Mouse (Mus musculus) 416B (cell line): ENCODE data around the gene Bicc1.
"Not testable (repeated sequence)": the region's sequence is repeated elsewhere in the genome, so short reads cannot be mapped to it uniquely, and the experiment has no call there.

Experiments used
- DNase-seq: peaks from one replicate; pipeline ENCODE4 v3.0.0; 2011; ENCODE audit warnings: low read depth

Gene Bicc1

DNA sequence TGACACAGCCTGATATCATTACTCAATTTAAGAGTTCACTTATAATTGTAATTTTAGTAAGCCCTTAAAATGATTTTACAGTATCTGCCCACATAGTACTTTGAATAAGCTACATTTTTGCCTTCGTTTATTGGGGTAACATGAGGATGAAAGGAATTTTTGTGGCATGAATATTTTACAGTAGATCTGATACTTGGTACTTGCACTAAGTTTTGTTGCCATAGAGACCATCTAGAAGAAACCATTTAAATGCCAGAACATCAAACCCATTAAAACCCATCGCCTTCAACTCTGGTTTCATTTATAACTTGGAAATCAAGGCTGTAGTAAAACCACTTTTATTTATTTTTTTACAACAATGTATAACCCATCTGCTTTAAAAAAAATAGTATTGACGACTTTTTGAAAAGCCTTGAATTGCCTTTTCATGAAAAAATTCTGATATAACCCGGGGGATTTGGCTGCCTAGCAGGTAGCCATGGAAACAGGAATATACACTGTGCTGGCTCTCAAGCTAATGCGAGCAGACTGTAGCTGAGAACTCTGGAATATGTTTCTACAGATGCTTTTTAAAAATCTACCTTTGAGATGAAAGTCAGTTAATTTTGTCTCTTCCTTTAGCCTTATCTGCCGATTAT, 165.9 kb downstream of the Bicc1 start:
- DNase-seq: no peak

DNA sequence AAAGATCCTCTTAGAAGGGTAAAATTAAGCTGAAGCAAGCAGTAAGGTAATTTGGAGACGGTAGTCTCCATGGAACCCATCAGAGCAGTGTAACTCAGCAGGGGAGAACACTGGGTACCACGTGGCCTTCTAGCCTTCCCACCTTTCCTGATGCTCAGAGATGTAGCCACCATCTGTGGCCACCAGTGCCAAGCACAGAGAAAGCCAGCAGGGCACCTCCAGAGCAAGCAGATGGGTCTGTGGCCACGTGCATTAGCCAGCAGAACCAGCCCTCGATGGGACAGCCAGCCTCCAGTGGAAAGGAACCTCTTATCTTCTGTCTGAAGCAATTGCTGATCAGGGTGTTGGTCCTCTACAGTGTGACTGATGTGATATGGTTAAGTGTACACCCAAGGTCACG, 172.1 kb downstream of the Bicc1 start:
- no peak for DNase-seq

DNA sequence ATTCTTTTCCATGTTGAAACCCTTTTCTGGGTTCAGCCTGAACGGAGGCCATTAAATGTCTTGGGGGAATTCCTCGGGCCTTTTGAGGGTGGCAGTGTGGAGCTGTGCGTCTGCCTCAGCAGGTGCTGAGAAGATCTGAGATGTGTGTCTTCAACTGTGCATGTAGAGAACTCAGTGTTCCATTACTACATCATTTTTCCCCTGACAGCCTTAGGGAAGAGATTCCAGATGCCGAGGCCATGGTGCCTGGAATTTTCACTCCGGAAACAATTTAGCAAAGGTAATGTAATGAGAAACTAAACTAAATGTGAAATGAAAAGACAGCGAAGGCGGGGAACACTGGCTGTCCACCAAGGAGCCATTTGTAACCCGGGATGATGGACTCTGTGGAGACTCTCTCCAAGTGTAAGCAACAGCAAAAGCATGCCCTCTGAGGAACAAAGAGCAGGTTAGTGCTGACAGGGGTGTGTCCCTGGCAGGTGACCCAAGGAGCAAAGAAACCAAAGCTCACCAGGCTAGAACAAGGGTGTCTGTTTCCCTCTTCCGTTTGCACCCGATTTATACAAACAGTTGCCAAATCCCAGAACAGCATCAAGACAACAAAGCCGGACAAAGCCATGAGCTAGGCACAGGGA, 176.3 kb downstream of the Bicc1 start:
- no peak for DNase-seq

DNA sequence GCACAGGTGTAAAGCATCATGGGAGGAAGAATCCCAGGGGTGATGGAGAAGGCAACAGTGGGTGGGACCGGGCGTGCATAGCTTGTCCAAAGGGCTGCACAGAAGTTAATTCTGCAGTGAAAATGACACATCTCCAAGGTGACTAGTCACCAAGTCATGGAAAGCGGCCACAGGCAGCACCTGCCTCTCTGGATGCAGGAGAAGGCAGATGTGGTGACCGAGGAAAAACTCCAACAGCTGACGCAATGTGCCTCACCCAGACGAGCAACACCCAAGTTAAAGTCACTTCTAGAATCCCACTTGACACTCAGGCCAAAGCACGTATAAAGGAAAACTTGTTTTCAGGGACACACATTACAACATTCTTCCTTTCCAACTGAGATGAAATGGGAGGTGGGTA, 177.3 kb downstream of the Bicc1 start:
- DNase-seq: no peak

DNA sequence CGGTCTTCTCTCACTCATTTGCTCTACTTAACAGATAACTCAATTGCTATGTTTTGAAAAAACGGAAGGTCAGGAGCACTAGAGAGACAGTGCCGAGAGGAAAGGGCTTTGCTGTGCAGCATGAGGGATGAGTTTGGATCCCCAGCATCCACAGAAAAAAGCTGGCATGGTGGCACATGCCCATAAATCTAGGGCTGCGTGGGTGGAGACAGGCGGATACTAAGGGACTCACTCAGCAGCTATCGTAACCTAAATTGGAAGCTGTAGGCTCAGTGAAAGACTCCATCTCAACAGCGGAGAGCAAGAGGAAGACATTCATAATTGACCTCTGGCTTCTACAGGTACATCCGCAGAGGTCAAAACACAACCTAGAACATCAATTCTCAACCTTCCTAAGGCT, 179.8 kb downstream of the Bicc1 start:
- DNase-seq: no peak

DNA sequence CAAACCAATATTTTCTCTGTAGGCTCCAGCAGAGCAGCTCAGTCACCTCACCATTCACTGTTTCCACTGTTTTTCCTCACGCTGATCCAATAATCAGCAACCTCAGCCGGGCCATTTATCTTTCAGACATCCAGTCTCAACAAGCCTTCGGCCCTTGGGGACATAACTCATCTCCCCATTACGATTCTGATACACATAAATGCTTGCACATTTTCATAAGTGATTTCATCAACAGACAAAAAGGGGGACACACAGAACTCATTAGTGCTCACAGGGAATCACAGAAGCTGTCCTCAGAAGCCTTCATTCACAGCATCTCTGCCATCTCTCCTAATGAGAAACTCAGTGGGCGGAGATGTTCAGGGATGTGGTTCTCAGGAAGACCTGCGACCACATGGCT, 182.4 kb downstream of the Bicc1 start:
- DNase-seq: no peak

DNA sequence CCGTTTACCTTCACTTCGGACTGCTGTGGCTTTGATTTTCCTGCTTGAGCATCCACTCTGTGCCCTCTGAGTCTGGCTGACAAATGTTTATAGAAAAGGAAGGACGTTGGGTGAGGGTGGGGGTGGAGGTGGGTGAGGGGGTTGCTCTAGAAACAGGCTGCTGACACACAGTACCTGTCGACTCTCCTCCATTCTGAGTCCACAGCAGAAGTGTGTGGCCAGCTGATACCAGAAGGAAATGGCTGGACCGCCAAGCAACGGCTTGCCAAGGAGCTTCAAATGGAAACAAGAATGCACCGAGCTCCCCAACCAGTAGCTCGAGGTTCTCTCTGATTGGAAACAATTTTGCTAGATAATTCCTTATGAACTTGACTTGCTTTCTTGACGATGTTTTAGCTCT, 182.9 kb downstream of the Bicc1 start:
- DNase-seq: no peak

DNA sequence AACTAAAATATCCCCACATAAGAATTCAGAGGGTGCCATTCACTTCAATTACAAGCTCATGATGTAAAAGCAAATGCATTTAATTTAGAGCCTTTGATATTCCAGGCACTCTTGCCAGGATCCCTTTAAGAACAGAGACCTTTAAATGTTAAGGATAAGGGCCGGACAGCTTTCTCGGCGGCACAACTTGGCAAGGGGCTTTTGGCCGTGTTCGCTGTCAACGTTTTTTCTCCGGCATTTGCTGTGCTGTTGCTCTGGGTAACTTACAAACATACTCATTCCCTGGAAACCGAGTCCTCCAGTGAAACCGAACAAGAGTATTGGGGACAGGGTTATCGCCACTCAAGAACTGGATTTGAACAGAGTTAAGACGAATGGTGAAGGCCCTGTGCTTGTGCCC, 188.3 kb downstream of the Bicc1 start:
- DNase-seq: no peak

DNA sequence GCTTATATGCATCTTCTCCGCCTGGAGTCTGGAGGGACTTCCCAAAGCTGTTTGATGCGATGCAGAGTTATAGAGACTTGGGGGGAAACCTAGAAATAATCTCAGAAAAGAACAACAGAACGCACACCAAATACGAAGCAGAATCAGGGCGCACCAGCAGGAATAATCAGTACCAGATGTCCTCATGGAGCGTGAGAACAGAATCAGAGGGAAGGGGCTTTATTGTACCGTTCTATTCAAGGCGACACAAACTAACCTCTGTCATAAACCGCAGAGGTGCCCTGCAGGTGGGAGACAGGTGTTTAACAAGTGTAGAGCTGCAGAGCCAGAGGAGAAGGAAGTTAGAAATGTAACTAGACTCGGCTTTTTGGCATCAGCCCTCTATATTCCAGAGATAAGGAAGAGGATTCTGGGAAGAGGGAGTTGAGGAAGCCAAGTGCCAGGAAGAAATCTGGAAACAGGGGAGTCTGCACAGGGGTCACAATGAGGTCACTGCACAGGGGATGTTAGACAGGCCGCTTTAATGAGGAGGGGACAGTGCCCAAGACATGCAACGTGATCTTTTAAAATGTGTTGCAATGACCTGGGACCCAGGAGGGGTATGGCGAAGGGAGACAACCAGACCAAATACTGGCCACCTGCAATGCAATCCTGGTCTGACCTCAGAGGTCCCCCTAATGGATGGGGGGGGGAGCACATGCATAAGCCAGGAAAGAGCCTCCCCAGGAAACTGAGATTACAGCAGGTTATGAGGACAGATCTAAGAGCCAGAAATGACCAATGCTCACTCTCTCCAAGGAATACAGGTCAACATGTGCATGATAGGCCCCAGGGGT, 190.4 kb downstream of the Bicc1 start:
- no peak for DNase-seq

DNA sequence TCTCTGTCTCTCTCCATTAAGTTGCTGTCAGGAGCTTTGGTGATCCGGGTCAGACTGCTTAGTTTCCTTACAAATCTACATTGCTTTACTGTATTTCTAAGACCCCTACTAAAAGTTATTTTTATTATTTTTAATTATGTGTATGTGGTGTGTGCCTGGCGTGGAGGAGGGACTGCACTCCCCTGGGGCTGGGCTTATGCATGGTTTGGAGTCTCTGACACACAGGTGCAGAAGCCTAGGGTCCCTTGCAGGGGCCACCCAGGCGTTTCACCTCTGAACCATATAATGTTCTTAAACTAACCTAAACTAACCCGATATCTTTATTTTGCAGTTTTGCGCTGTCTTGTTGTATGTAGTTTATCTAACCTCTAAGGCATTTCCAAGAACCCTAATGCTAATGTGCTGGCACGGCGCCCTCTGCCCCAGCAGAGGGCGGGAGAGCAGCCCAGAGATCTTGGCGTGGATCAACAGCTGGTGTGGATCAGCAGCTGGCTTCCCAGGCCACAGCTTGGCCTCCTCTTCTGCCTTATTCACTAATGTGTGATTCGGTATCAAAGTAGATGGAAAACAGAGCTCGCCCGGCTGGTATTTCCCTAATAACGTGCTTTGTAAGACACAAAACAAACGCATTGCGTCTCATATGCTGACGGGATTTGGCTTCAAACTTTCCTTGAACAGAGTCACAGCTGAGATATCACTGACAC, 192.7 kb downstream of the Bicc1 start:
- no peak for DNase-seq

DNA sequence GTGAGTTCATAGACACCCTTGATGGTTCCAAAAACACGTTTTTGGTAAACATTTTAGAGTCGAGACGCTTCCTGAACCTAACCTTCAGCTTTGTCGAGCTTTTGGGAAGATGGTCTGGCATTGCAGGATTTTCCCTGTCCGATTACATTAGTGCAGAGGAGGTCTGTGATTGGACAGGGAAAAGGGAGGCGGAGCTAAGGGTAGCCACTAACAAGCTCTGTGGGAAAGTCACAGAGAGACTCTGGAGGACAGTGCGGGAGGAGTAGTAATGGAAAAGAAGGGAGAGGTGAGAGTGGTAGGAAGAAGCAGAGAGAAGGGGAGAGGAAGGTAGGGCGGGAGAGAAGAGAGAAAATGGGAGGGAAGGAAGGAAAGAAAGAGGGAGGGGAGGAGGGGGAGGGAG, 194.8 kb downstream of the Bicc1 start:
- no peak for DNase-seq

DNA sequence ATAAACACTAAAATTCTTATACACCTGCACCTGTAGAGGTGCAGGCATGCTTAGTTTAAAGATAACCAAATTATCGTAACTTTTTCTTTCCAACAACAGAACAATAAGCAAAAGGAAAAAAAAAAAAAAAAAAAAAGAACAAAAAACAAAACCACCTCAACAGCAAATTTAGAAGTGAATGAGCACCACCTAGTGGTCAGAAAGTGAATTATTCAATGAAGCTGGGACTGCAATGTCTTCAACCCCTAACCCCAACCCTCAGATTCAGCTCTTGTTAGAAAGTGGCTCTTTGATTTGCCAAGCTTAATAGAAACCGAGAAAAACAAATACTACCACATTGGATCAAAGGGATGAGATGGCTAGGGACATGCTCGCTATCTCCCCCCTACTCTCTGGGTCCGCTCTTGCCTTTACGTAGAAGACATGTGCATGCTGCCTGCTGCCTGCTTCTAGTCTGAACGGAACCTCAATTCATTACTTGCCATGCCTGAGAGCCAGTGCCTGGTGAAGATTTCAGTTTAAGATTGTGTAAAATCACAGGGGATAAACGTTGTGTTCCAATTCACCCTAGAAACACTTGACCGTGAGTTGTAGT, 195.8 kb downstream of the Bicc1 start:
- DNase-seq: peak; percentile 59

DNA sequence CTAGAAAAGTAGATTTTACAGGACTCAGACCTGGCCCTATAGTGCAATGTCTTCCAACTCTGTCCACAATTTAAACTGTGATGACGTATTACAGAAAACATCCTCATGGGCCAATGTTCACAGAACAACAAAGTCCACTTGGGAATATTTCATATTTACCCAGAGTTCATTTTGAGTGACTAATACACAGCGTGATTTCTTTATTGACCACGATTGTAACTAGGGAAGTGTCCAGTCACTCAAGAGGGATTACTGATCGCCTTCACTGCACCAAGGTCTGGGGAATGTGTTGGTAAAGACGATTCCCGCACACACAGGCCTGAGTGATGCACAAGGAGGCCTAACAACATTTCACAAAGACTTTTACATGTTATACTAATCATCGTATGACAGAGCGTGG, 197.9 kb downstream of the Bicc1 start:
- DNase-seq: no peak

DNA sequence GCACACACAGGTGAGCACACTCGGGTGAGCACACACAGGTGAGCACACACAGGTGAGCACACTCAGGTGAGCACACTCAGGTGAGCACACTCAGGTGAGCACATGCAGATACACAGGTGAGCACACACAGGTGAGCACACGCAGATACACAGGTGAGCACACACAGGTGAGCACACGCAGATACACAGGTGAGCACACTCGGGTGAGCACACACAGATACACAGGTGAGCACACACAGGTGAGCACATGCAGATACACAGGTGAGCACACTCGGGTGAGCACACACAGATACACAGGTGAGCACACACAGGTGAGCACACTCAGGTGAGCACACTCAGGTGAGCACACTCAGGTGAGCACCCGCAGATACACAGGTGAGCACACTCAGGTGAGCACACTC, 199.1 kb downstream of the Bicc1 start:
- DNase-seq: not testable (repeated sequence)

DNA sequence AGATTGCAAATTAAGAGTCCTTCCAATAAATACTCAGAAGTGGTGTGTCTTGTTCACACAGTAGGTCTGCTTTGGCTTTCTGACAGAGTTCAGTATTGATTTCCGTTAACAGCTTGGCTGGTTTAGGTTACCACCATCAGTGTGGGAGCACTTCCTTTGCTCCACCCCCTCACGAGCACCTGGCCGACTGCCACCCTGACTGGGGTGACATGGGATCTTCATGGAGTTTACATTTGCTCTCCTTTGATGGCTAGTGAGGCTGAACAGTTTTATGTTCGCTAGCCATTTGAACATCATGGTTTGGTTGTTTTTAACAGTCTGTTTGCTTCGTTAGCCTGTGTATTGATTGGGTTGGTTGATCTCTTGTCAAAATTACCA, 206.7 kb downstream of the Bicc1 start:
- DNase-seq: no peak

DNA sequence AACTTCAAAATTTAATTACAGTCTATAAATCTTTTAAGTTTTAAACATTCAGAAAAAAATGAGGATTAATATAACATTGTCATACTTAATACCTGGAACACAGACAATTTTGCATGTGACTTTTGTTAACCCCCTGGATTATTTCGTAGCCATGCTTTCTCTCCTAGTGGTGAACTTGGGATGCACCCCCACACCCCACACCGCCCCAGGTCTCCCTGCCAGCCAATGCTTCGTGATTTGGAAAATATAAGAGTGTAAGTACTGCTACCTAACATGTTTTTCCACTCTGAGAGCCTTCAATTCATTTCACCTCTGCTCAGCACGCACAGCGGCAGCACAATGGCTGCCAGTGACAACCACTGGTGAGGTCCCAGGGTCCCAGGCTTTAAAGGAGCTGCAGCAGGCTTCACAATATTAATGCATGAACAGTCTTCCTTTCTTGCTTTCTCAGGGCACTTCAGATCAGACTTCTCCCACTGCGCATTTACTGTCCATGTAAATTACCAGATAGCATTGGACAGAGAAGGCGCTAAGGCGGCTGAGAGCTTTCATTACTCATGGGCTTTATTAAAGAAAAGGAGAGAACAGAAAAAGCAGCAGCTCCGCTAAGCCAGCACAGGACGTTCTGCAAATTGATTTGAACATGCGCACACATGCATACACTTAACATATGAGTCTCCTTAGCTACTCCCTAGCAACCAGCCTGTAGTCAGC, 207.3 kb downstream of the Bicc1 start:
- DNase-seq: no peak

DNA sequence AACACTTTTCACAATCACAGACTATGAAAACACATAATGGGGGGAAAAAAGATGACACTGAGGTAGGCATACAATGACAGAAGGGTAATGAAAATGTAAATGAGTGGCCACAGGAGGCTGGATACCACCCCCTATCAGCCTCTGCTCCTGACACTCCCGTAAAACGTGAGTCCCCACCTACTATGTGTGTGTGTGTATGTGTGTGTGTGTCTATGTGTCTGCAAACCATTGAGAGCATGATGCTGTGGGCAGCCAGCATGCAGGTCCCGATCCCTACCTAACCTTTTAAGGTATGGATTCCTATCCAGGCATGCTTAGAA, 209.4 kb downstream of the Bicc1 start:
- DNase-seq: no peak

DNA sequence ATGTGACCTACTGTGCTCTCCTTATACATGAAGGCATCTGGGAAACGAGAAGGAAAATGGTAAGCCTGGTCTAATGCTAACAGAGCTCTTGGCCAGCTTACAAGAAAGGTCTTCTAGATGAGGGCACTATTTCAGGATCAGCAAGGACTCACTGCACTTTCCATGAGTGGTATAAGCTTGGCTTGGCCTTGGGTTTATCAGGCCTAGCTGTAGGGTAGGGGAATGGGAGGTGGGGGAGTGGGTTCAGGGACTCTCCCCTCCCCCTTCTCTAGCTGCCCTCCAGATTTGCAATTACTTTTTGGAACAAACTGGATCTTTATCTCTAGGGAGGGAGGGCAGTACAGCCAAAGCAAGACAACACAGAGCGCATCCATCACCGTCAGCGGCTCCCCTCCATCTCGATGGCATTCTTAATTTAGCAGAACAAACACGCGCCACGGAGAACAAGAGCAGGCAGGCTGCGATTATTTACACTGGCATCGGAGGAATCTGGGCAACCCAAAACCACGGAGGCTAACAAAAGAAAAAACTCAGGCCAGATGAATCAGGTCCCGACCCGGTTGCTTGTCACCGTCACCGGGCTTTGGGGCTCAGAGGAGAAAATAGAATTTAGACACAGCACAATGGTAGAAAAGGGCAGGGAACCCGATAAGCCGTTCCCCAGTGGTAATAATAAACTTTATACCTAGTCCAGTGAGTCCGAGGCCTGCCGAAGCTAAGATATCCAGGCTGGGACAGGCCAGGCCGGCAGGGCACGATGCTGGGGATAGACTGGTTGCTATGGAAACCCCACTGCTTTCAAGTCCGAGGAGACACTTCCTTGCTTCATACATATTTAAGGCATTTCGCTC, 210.0 kb downstream of the Bicc1 start:
- no peak for DNase-seq

DNA sequence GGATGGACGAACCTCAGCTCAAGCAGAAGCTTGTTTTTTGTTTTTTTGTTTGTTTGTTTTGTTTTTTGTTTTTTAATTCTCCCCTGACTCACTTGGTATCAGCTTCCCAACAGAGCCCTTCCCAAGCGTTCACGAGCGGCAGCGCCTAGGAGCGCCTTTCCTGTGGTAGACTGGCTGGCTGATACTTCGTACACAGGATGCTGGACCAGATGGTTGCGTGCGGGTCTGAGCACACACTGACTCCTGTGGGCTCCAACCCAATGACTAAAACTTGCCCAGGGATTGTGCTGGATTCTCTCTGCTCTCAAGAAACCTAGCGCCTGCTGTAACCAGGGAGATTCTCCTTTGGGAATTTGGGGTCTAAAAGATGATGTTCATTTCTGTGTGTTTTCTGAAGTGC, 211.2 kb downstream of the Bicc1 start:
- no peak for DNase-seq

DNA sequence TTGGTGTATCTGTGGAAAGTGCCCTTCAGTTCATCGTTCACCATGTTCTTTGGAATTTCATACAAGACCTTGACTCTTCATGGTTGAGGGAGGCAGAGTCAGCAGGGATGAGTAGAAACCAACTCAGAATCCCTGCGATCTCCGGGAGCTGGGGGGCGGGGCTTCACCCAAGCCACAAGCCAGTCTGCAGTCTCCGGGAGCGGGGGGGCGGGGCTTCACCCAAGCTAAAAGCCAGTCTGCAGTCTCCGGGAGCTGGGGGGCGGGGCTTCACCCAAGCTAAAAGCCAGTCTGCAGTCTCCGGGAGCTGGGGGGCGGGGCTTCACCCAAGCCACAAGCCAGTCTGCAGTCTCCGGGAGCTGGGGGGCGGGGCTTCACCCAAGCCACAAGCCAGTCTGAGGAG, 213.4 kb downstream of the Bicc1 start:
- not testable (repeated sequence) for DNase-seq

DNA sequence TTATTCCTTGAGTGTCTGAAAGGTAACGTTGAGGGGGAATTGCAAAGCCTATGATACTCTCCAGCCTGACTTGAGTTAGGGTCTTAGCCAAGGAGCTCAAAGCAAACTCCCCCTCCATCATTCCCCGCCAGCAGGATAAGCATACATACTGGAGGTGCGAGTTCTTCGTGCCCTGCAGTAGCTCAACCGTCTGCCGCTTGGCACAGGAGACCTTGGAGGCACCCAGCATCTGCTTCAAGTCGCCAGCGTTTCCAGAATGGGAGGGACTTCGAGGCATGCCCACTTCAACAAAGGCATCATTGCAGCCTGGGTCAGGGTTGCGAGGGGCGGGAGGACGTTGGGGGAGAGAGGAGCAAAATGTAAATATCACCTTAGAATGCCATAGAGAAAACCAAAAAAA, 214.4 kb downstream of the Bicc1 start:
- no peak for DNase-seq
